17 mouse cellular contexts compared by ENCODE assay signal in the genomic region with DNA sequence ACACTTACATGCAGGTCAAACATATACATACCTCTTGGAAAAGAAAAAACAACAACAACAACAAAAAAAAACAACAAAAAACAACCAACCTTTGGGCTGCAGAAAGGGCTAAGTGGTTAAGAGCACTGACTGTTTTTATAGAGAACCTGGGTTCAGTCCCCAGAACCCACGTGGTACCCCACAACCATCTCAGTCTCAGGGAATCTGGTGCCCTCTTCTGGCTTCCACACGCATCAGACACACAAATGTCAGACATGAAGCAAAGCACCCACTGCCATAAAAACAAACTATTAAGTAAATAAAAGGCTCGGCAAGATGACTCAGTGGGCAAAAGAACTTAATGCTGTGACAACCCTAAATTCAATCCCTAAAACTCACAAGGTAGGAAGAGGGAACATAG. TPM values are rescaled to one million over a fixed set of nuclear protein-coding genes. Genes with fewer than 3 reads are reported as not detected.
DNase-seq lines count a peak whose midpoint lies in the region; ATAC-seq and TF ChIP-seq lines count a peak whose summit lies in the region.
"Had no signal": no experiment of that assay in that cellular context is flagged by ENCODE, and none has a peak within 500 bp of the region (broad histone marks: within the 10 kb centered on the region; RNA-seq: fewer than 3 reads in every experiment).

No protein-coding gene starts in this region.

- 71% methylated on average over 3 of the region's 3 CpGs for WGBS in liver, embryonic 14.5 days (ENCODE audit: insufficient replicate concordance)

- no peak overlapping the region for H3K4me2 ChIP-seq in liver, embryonic 14.5 days (ENCODE audit: low read depth)
- H3K4me2 ChIP-seq: liver, embryonic 13.5 days; midbrain, embryonic 13.5 days had no signal

- DNase-seq in CD4-positive, CD25-positive, alpha-beta regulatory T cell, adult 2 months (ENCODE audit: low read depth, low spot score): peak; percentile 53
- no peak for DNase-seq in liver, embryonic 14.5 days (ENCODE audit: low read depth in 3 of 3, low spot score in 3 of 3)
- DNase-seq in liver: no peak
- DNase-seq in ES-CJ7 (ENCODE audit: low read depth, low spot score): peak; percentile 30
- DNase-seq in naive thymus-derived CD4-positive, alpha-beta T cell, adult 2 months (ENCODE audit: low read depth): peak; percentile 47
- no peak for DNase-seq in cerebellum, adult 9-10 months
- DNase-seq in frontal cortex, postnatal 25 days (ENCODE audit: low spot score in 2 of 2): no peak
- DNase-seq: adrenal gland, postnatal 14 days; cerebellum, adult 9-11 months; heart, postnatal 14 days; kidney, postnatal 10 days; layer of hippocampus, adult 9-11 months; left cerebral cortex, postnatal 4 days; liver, embryonic 13.5 days had no signal

- no peak overlapping the region for H3K9ac ChIP-seq in liver, embryonic 14.5 days (replicated peaks)
- H3K9ac ChIP-seq: liver, embryonic 13.5 days; midbrain, embryonic 13.5 days had no signal

- no peak for TF ChIP-seq EP300 in liver, embryonic 14.5 days (IDR thresholded peaks at IDR 0.05; ENCODE audit: low read depth)

- 0 out of 2 replicates have a peak, but pooled peaks have one; percentile 9 for TF ChIP-seq CTCF in liver, embryonic 14.5 days (IDR thresholded peaks at IDR 0.05; ENCODE audit: low read depth)

- no peaks in the 10 kb centered on the region for H3K27me3 ChIP-seq in liver, embryonic 14.5 days (ENCODE audit: control insufficient read depth, insufficient read depth, low read length)
- H3K27me3 ChIP-seq: liver, embryonic 13.5 days; midbrain, embryonic 13.5 days had no signal

- H3K9me3 ChIP-seq in liver, embryonic 14.5 days (ENCODE audit: control insufficient read depth, low read length): no peaks in the 10 kb centered on the region
- H3K9me3 ChIP-seq: liver, embryonic 13.5 days; midbrain, embryonic 13.5 days had no signal

- peaks cover 8 to 23% of the 10 kb centered on the region in 2 experiments for H3K4me1 ChIP-seq in liver, embryonic 14.5 days (replicated peaks; ENCODE audit: control insufficient read depth in 2 of 2, insufficient read depth in 2 of 2, low read length in 1 of 2)

- no peak for ATAC-seq in CD4-positive, CD25-positive, alpha-beta regulatory T cell, adult 4 months
- ATAC-seq in liver, embryonic 14.5 days (ENCODE audit: insufficient read depth): no peak
- ATAC-seq: forebrain, embryonic 14.5 days; midbrain, embryonic 13.5 days had no signal

- H3K27ac ChIP-seq in liver, embryonic 14.5 days: no peak overlapping the region
- H3K27ac ChIP-seq: liver, embryonic 13.5 days; midbrain, embryonic 13.5 days had no signal

- H3K4me3 ChIP-seq in liver, embryonic 14.5 days (ENCODE audit: insufficient read depth in 1 of 2, low read depth in 2 of 2, low read length in 2 of 2): no peak overlapping the region
- H3K4me3 ChIP-seq: liver, embryonic 13.5 days; midbrain, embryonic 13.5 days had no signal

- peaks cover 50% of the 10 kb centered on the region for H3K36me3 ChIP-seq in liver, embryonic 14.5 days (replicated peaks; ENCODE audit: control insufficient read depth, insufficient read depth, low read depth)

RNA-seq across cellular contexts. Expression of a gene that starts 12.5 kb away (rescaled TPM):
- polyA plus RNA-seq in CD4-positive, CD25-positive, alpha-beta regulatory T cell, adult 4 months (2017; shearing (Covaris generic)): 100 to 1,000 TPM; 171 to 277 TPM
- 114 and 150 TPM in 2 replicates for polyA plus RNA-seq in liver, embryonic 14.5 days (2012; rRNA removed)
- 153 and 161 TPM in 2 replicates for polyA plus RNA-seq in liver, embryonic 14.5 days (2014; fragmentation: Nextera tagmentation; extraction: Ambion mirVana)

RNA-seq across cellular contexts. Expression of a gene that starts 14.7 kb away (rescaled TPM):
- polyA plus RNA-seq in CD4-positive, CD25-positive, alpha-beta regulatory T cell, adult 4 months (2017; shearing (Covaris generic)): 10 to 100 TPM; 10.9 to 24.0 TPM
- 5.8 and 6.6 TPM in 2 replicates for polyA plus RNA-seq in liver, embryonic 14.5 days (2012; rRNA removed)
- 4.4 and 5.9 TPM in 2 replicates for polyA plus RNA-seq in liver, embryonic 14.5 days (2014; fragmentation: Nextera tagmentation; extraction: Ambion mirVana)

RNA-seq across cellular contexts. Expression of a gene that starts 55.4 kb away (rescaled TPM):
- 10 to 100 TPM in 1 of 2 experiments, 1 to 10 TPM in 1; 9.4 to 17.1 TPM for polyA plus RNA-seq in CD4-positive, CD25-positive, alpha-beta regulatory T cell, adult 4 months (2017; shearing (Covaris generic))
- 7.3 and 14.0 TPM in 2 replicates for polyA plus RNA-seq in liver, embryonic 14.5 days (2012; rRNA removed)
- 6.8 and 10.0 TPM in 2 replicates for polyA plus RNA-seq in liver, embryonic 14.5 days (2014; fragmentation: Nextera tagmentation; extraction: Ambion mirVana)

Comparison
In these comparisons a context has a peak if more than half of its experiments do, and no peak if none do; other contexts are left out.
1. DNase-seq: peak in CD4-positive, CD25-positive, alpha-beta regulatory T cell, adult 2 months (single experiment), ES-CJ7 (single experiment) and naive thymus-derived CD4-positive, alpha-beta T cell, adult 2 months (single experiment); none in liver, embryonic 14.5 days (0 of 3), liver (single experiment), cerebellum, adult 9-10 months (single experiment) and frontal cortex, postnatal 25 days (0 of 2).